Mouse (Mus musculus) right cerebral cortex, adult 18-20 months (tissue): ENCODE data around the gene Ptprj.
"Not testable (repeated sequence)": the region's sequence is repeated elsewhere in the genome, so short reads cannot be mapped to it uniquely, and the experiment has no call there.

Source experiments
- DNase-seq: peaks from one replicate; pipeline ENCODE4 v3.0.0; 2022; ENCODE audit warnings: mixed read lengths

Gene Ptprj

GRCm38 (mm10) chr2:90576936-90577335 lies 3.5 kb downstream of the Ptprj start:
- DNase-seq = no peak

GRCm38 (mm10) chr2:90576411-90576810 lies 4.0 kb downstream of the Ptprj start:
- DNase-seq = no peak

GRCm38 (mm10) chr2:90575713-90576112 lies 4.7 kb downstream of the Ptprj start:
- DNase-seq = no peak

GRCm38 (mm10) chr2:90575116-90575515 lies 5.3 kb downstream of the Ptprj start:
- no peak for DNase-seq

- DNase-seq = no peak
Measured at GRCm38 (mm10) chr2:90574536-90574935, 5.9 kb downstream of the Ptprj start.

- peak; percentile 39 for DNase-seq
Measured at GRCm38 (mm10) chr2:90573640-90574526, 6.6 kb downstream of the Ptprj start.

- no peak for DNase-seq
Measured at GRCm38 (mm10) chr2:90572126-90572525, 8.3 kb downstream of the Ptprj start.

GRCm38 (mm10) chr2:90571399-90571798 lies 9.0 kb downstream of the Ptprj start:
- DNase-seq = not testable (repeated sequence)

GRCm38 (mm10) chr2:90570871-90571270 lies 9.6 kb downstream of the Ptprj start:
- DNase-seq = no peak

GRCm38 (mm10) chr2:90570216-90570615 lies 10.2 kb downstream of the Ptprj start:
- DNase-seq = no peak

GRCm38 (mm10) chr2:90568961-90569481 lies 11.4 kb downstream of the Ptprj start:
- DNase-seq = no peak

- peak; percentile 66 for DNase-seq
Measured at GRCm38 (mm10) chr2:90568091-90568490, 12.4 kb downstream of the Ptprj start.

GRCm38 (mm10) chr2:90566773-90567528 lies 13.5 kb downstream of the Ptprj start:
- DNase-seq = no peak

GRCm38 (mm10) chr2:90566046-90566445 lies 14.4 kb downstream of the Ptprj start:
- no peak for DNase-seq

- DNase-seq = no peak
Measured at GRCm38 (mm10) chr2:90565192-90565929, 15.1 kb downstream of the Ptprj start.

- DNase-seq = no peak
Measured at GRCm38 (mm10) chr2:90564552-90564951, 15.9 kb downstream of the Ptprj start.

- DNase-seq = no peak
Measured at GRCm38 (mm10) chr2:90563171-90563570, 17.3 kb downstream of the Ptprj start.

- no peak for DNase-seq
Measured at GRCm38 (mm10) chr2:90562126-90562670, 18.2 kb downstream of the Ptprj start.

GRCm38 (mm10) chr2:90560197-90560843 lies 20.1 kb downstream of the Ptprj start:
- DNase-seq = no peak

- DNase-seq = no peak
Measured at GRCm38 (mm10) chr2:90559688-90560196, 20.7 kb downstream of the Ptprj start.

GRCm38 (mm10) chr2:90559015-90559687 lies 21.3 kb downstream of the Ptprj start:
- no peak for DNase-seq
